Mouse (Mus musculus) brain, adult 10 weeks (tissue): ENCODE data around the gene Stk38. TPM values are rescaled to one million over a fixed set of nuclear protein-coding genes. Genes with fewer than 3 reads are reported as not detected.

ENCODE experiments used
- polyA plus RNA-seq: library from polyadenylated mRNA; stranded (reverse); fragments of 350-450 nt; fragmentation: Illumina TruSeq; extraction: RNeasy Lipid Tissue Mini Kit (QIAGEN cat#74804); gene quantifications from one replicate; pipeline ENCODE4 v1.2.3, GENCODE M21; 2015; ENCODE audit warnings: low read depth, low replicate concordance

Gene Stk38
- polyA plus RNA-seq, result 41.6 TPM

GRCm38 (mm10) chr17:29007641-29008325 is at the start of gene Stk38:
Gene Stk38, minus strand, starts transcription at chr17:29007995.

DNA sequence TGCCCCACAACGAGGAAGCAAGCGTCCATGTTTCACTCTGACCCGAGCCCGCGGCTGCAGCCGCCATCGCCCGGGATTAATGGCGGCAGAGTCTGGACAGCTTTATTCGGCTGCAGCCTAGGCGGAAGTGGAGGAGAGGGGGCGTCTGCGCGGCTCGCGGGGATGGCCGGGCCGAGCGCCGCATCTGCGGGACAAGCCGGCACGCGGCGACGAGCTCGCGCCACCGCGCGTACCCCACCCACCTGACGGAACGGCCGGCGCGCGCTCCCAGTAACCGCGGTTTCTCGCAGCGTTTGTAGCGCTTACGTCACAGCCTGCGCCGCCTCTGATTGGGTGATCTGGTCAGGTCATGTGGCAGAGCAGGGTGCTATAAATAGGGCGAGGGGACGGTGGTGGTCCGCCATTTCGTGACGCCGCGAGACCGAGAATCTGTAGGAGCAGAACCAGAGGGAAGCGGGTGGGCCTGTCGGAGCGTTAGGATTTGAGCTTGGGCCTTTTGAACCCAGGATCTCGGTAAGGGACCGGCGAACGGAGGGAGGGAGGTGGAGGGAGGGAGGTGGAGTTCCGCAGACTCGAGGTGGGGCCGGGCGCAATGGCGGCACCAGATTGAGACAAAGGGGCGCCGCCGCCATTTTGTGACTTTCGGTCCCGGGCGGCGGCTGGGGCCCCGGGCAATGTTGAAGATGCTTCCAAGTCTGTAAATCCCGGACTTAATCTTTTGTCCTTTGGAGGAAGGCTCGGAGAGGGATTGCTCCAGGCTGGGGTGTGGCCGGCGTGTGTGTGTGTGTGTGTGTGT is 24.7 kb upstream of the Stk38 start, which contains the start of gene Srsf3:
Gene Srsf3, plus strand, starts transcription at position 355 of the 796 bp plus-strand sequence.

GRCm38 (mm10) chr17:28951831-28952799 is 55.7 kb downstream of the Stk38 start, which contains the start of gene Kctd20:
Gene Kctd20, plus strand, starts transcription at chr17:28951950.

GRCm38 (mm10) chr17:28943740-28944139 is 64.1 kb downstream of the Stk38 start, which contains the start of gene Pxt1:
Gene Pxt1, minus strand, starts transcription at chr17:28943840.

Other genes starting within 250 kb of the Stk38 start
- 0.76 TPM for gene Mapk13, start 238.7 kb downstream of the Stk38 start, polyA plus RNA-seq
- 24.6 TPM for gene Brpf3, start 206.9 kb downstream of the Stk38 start, polyA plus RNA-seq
- gene Pnpla1, start 149.6 kb downstream of the Stk38 start, polyA plus RNA-seq, result 0.25 TPM
- 4.6 TPM for gene 4930539E08Rik, start 92.7 kb downstream of the Stk38 start, polyA plus RNA-seq
- not detected for gene Pxt1, start 64.2 kb downstream of the Stk38 start, polyA plus RNA-seq
- 48.7 TPM for gene Kctd20, start 56.0 kb downstream of the Stk38 start, polyA plus RNA-seq
- gene Srsf3, start 24.6 kb upstream of the Stk38 start, polyA plus RNA-seq, result 175 TPM
- gene Cdkn1a, start 83.0 kb upstream of the Stk38 start, polyA plus RNA-seq, result 26.4 TPM
- gene Rab44, start 106.2 kb upstream of the Stk38 start, polyA plus RNA-seq, result not detected
- gene Cpne5, start 230.2 kb upstream of the Stk38 start, polyA plus RNA-seq, result 90.6 TPM